Mouse (Mus musculus): ENCODE data around the gene Elovl6.

Gene Elovl6

DNA sequence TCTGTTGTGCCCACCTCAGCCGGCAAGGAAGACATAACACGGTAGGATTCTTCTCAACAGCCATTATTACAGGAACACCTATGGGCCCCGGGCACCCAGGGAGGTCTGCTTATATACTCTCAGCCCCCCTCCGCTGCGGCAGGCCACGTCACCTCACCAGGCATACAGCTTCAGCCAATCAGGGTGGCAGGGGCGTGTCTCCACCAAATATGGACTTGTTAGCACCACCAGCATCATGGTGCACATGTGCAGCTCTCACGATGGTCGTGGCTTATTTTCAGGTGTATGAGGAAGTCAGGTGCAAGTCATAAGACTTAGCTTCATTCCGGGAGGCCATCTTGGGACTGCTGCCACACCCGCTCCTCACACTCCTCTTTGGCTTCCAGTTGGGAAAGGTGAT lies 9.3 kb downstream of the Elovl6 start:
- no peak for DNase-seq (ENCODE audit: low read depth, low spot score)

DNA sequence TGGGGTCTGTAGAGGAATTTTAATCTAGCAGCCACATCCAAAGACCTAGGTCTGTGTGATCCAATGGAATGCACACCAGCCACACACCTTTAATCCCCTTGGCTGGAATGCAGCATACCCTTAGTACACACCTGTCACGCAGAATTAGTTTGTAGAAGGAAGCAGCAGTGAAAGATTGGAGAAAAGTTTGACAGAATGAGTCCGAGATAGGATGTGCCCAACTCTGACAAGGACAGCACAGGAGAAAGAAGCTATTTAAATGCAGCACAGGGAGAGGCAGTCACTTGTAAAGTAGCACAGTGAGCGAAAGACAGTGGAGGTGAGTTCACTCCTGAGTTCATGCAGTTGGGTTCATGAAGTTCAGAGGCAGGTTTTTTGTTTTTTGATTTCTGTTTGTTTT lies 11.2 kb downstream of the Elovl6 start:
- no peak for DNase-seq (ENCODE audit: low read depth, low spot score)

DNA sequence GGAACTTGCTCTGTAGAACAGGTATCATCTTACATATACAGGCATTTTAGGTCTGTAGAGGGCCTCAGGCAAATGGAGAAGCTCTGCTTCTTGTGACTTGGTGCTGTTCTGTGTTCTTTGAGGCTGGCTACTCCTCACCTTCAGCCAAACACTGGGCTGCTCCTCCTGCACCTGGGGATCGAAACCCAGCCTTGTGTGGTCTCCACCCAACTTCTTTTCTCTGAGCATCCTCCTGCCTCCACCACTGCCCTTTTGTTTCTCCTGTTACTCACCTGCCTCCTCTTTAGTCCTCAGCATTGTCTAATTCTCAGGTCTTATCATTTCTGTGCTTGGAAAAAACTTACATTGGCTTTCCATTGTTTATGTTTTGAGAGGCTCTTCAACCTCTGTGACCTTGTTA lies 12.1 kb downstream of the Elovl6 start:
- no peak for DNase-seq (ENCODE audit: low read depth, low spot score)

DNA sequence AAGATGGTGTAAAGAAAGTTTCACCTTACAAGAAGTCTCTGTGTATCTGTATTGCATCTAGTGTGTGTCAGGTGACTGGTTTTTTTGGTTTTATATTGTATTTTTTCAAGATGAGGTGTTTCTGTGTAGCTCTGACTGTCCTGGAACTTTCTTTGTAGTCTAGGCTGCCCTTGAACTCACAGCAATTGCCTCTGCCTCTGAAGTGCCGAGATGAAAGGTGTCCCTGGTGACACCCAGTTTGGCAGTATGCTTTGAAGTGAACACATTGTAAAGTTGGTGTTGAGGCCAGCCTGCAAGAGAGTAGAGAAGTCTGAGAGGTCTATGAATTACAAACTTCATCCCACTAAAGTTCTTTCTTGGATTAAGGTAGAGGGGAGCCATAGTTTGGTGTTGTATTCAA lies 13.1 kb downstream of the Elovl6 start:
- no peak for DNase-seq (ENCODE audit: low read depth, low spot score)

DNA sequence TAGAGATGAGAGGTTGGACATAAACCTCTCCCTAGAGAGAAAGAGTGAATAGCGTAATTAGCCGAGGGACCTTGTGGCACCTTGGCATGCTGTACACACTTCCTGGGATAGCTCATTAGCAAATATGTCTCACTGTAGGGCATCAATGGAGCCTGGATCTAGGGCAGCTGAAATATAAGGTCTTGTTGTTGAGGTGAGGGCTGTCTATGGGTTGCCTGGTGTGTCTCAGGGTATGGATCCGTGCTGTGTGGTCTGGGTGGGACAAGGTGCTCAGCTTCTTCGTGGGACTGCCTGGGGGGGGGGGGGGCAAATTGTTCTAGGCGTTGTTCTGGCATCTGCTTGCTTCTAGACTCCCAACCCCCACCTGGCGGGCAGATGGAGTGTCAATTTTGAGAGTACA lies 13.6 kb downstream of the Elovl6 start:
- no peak for DNase-seq (ENCODE audit: low read depth, low spot score)

DNA sequence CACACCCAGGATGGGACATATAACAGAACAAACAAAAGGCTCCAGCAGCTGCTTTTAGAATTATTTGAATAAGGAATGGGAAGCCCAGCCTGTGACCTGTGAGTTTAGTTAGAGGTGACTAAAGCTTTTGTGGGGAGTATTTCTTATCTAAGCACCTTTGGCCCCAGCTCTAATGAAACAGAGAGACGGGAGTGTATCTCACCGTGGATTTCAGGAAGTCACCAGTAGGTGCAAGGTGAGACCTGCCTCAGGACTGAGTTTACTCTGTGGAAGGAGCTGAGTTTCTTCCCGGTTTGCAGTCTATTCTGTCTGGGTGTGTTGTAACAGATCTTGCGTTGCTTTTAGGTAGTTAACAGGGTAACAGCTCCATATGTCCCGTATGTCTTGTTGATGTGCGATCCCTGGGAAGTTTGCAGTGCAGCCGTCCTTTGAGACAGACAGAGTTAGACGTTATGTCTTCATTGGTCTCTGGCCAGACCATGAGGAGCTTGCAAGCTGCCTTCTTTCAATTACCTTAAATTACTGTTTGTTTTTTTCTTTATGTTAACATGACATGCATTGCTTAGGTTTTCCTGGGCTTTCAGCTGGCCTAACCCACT lies 15.8 kb downstream of the Elovl6 start:
- no peak for DNase-seq (ENCODE audit: low read depth, low spot score)

DNA sequence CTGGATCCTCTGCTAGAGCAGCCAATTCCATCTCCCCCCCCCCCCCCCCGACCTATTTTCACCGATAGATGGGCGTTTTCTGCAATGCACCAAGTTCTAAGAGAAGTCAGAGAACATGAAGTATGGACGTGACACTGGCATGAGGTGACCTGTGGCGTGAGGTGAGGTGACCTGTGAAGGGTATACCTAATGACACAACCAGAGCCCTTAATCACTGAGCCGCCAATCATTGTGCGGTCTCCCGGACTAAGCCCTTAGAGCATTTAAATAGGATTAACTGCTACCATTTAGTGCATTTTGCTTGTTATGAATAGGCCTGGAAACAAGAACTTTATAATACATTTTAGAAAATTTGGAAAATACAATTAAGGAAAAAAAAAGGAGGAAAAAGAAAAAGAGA lies 16.6 kb downstream of the Elovl6 start:
- no peak for DNase-seq (ENCODE audit: low read depth, low spot score)

DNA sequence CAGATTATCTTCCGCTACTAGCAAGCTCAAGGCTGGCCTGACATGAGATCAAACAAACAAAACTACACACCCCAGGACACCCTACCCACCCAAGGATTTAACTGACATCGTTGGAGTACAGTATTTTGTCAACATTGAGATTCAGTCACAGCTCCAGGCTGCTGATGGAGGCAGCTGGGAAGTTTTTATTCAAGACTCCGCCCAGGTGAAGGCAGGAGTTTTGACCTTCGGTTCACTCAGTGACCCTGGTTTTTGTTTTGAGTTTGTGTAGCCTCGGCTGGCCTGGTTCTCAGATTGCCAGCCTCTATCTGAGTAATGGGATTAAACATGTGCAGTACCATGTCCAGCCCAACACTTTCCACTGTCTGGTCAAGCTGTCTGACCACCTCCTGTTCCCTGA lies 17.4 kb downstream of the Elovl6 start:
- DNase-seq (ENCODE audit: low read depth, low spot score): no peak

DNA sequence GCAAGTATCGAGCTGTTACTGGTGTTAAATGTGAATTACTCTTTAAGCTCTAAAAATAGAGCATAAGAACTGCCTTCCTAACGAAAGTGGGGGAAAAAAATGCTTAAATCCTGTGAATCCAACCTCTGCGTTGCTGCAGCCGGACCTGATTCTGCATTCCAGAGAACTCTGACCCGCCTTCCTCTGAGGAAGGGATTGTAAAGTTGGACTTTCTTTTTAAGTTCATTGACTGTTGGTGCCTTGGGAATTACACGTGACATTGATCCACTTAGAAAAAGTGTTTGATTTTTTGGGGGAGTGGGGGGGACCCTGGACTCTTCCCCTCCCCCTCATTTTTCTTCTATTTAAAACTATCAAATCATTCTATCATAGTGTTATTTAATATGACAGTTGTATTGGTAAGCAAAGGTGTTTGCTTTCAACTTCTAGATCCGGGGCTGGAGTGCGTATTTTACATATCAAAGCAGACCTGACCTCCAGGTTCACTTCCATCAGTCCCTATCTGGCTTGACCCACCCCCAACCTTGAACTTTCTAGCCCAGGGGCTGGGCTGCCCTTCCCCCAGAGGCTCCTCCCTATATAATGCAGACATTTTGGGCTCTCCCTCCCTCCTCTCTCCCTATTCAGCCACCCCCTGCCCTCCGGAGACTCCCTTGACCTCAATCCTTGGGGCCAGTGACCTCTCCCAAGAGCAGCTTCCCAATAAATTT lies 19.6 kb downstream of the Elovl6 start:
- DNase-seq (ENCODE audit: low read depth, low spot score): no peak

DNA sequence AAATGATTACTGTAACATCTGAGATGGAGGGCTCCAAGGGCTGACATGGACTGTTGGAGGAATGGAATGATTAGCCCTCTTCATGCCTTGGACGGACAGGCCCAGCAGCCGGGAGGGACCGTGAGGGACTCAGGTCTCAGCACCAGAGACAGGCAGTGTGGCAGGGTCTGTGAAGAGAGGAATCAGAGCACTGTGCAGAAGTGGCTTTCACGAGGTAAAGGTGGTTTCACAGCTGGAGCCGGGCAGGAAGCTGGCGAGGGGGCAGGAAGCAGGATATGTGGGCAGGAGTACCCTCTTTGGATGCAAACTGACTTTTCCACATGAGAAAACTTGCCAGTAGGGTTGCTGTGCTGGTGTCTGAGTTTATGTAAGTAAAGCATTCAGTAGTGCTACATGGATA lies 20.2 kb downstream of the Elovl6 start:
- no peak for DNase-seq (ENCODE audit: low read depth, low spot score)

DNA sequence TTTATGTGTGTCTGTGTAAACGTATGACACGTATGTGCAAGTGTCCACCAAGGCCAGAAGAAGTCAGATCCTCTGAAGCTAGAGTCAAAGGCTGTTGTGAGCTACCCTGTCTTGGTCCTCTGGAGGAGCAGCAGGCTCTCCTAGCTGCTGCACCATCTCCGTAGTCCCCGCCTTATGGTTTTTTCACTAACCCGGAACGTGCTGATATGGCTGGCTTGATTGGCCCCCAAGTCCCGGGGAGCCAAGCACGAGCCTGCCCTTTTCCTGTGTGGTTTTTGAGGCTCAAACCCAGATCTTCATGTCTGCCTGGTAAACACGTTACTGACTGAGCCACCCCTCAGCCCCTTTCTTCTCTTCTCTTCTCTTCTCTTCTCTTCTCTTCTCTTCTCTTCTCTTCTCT lies 21.0 kb downstream of the Elovl6 start:
- no peak for DNase-seq (ENCODE audit: low read depth, low spot score)

DNA sequence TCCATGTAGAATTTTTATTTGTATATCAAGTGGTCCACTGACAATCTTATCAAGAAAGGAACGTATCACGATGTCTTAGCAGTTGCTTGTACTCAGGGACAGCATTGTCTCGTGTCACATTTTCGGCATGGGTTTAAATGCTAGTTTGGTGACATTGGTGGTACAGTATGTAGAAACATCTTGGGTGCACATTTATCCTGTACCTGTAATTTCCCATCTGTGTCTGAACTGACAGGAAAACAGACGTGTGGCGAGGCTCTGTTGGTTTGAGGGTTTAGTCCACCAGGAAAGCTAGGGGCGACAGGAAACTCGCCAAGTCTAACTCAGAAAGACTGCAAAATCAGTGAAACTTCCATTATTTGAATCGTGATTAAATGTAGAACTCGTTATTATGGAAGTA lies 21.5 kb downstream of the Elovl6 start:
- no peak for DNase-seq (ENCODE audit: low read depth, low spot score)

DNA sequence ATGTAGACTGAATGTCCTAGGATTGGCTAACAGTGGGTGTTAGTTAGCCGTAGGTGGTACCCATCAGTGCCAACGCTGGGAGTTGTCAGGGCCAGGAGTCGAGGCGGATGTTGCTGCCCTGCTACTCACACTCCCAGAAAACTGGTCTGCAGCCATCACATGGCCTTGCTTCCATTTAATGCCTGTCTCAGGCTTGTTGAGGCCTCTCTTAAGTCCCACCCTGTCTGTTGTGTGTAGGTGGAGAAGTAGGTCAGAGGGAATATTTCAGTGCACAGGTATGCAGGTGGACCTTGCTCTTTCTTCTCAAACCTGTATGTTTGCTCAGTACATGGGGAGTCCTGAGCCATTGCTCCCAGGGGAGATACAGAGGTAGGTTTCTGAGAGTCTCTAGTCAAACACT lies 22.3 kb downstream of the Elovl6 start:
- no peak for DNase-seq (ENCODE audit: low read depth, low spot score)

DNA sequence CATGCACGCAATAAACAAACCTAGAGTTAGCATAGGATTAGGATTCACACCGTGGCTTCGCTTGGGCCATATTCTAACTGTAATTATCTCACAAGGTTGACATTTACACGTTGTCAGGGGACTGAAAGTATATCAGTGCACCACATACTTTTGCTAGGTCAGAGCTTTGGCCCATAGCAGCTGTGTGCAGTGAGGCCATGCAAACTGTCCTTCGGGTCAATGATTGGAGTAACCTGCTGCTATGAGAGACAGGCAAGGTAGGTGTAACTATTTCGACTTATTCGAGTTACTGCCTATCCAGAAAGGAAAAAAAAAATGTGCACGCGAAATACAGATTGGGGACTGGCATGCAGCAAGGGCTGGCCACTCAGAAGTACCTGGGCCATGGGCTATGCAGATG lies 24.9 kb downstream of the Elovl6 start:
- no peak for DNase-seq (ENCODE audit: low read depth, low spot score)

DNA sequence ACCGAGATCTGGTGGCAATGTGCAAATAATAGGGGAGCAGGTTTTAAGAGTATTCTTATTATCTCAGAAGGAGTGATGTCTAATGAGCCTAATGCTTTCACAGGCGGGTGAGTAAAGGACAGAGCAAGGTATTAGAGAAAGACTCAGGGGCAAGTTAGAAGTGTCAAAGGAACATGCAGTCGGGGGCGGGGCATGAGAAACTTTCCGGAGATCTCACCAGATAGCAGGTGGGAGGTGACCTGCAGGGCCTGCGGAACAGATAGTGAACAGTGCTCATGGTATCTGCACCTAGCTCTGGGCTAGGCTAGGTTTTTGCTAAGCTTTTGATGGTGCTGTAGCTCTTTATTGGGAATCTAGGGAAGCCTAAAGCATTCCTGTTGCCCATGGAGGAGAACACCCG lies 25.4 kb downstream of the Elovl6 start:
- no peak for DNase-seq (ENCODE audit: low read depth, low spot score)

DNA sequence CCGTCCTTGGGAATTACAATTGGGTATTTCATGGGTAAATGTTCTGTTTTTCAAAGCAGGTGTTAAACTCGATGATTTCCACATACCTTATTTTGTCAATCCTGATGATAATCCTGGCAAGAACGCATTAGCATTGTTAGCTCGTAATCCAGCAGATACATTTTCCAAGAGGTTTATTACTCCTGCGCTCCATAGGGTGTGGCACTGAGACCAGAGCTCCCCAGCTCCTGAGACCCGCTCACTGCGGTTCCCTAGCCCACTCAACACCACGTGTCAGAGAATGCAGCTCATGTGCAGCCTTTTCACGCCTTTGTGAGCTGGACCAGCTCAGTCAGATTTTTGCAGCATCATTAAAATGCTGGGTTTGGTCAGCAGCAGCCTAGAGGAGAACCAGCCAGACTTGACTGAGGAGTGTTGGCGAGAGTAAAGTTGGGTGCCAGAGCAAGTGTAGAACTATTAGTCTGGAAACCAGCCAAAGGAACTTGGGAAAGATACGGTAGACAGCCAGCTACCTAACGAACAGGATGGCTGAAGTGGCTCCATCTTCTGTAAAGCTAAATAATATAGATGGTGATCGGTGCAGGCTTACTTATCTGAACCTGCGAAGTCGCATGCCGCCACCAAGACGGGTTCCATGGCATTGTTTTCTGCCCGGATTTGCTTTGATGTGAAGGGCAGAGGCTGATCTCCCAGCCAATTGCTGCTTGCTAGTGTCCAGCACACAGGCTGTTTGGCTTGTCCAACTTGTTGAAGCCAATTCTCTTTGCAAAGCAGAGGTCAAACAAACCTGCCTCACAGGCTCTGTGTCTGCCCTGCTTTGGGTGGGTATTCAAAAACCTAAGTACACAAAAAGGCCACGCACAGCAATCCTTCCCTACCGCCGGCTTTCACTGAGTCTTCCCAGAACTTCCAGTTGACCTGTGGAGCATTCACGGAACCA lies 26.1 kb downstream of the Elovl6 start:
- no peak for DNase-seq (ENCODE audit: low read depth, low spot score)

DNA sequence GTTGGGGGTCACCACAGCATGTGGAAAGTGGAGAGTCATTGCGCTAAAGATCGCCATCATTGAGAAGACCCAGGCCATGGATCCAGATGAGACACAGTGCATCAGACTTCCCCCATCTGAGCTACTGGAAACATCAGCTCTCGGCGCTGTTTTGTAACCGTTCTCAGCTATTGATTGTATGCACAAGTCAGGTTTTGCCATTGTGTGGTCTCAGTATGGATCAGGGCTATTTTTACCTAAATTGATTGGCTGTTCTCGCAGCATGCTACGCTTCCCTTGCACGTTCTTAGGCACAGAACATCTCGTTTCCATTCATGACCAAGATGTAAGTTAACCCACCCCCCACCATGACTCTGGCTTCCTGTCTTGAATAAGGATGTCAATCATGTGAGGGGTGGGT lies 27.9 kb downstream of the Elovl6 start:
- DNase-seq (ENCODE audit: low read depth, low spot score): no peak

DNA sequence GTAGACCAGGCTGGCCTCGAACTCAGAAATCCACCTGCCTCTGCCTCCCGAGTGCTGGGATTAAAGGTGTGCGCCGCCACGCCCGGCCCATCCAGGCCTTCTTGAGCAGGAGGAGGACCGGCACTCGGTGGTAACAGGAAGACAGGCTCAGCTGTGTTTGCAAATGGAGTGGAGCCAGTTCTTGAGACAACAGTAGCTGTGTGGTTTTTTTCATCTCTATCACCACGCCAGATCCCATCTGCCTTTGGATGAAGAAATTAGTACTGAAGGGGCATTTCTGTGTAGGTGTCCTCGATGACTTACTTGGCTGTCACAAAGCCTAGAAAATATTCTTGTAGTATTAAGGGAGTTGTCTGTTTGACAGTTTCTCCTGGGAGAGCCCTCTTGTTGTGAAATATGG lies 28.9 kb downstream of the Elovl6 start:
- DNase-seq (ENCODE audit: low read depth, low spot score): no peak

DNA sequence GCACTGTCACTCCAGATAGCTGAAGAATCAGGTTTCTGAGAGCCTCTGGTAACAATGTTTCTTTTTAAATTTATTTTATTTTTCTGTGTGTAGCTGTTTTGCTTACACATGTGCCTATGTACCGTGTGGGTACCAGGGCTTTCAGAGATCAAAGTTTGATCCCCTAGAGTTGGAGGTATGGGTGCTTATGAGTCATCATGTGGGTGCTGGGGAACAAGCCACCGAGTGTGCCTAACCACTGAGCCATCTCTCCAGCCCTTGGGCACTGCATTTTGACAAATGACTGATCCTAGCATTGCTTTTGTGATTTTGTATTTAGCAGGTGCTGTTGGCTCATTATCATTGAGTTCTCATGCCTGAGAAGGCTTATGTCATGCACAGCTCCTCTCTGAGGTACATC lies 29.7 kb downstream of the Elovl6 start:
- no peak for DNase-seq (ENCODE audit: low read depth, low spot score)

DNA sequence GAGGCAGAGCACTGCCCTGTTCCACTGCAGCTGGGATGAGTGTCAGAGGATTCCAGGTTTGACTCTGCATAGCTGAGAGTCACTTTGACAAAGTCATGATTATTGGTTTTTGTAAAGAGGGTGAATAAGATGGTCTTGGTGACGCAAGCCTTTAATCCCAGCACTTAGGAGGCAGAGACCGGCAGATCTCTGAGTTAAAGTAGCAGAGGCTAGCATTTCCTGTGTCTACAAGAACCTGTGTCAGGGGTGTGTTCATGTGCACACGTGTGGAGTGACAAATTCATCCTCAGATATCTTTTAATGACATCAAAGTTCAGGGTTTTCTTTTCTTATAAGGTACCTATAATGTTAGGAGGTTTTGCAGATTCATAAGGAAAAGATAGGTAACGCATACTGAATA lies 30.3 kb downstream of the Elovl6 start:
- no peak for DNase-seq (ENCODE audit: low read depth, low spot score)

DNA sequence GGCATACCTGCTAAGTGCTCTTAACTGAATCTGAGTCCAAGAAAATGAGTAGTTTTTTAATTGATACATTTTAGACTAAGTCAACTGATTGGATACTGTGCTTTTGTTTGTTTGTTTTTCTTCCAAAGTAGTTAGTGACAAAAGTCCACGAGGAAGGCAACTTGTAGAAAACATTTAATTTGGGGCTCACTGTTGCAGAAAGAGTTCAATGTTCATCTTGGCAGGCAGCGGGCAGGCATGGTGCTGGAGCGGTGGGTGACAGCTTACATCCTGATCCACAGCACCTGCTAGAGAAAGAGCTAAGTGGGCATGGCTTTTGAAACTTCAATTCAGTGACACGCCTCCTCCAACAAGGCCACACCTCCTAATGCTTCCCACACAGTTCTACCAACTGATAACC lies 31.7 kb downstream of the Elovl6 start:
- no peak for DNase-seq (ENCODE audit: low read depth, low spot score)

DNA sequence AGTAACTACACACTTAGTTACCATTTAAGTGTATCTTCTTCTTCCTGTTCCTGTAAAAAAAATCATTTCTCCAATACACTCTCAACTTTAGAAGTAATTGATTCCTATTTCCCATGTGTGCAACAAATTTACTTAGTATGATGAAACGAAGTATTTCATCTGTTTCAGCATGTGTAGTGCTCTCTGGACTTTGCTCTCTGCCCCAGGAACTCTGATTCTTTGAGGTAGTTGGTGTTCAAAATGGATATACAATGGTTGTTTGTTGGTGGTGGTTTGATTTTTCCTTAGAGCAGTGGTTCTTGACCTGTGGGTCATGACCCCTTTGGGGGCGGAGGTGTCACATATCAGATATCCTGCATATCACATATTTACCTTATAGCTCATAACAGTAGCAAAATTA lies 32.7 kb downstream of the Elovl6 start:
- no peak for DNase-seq (ENCODE audit: low read depth, low spot score)

DNA sequence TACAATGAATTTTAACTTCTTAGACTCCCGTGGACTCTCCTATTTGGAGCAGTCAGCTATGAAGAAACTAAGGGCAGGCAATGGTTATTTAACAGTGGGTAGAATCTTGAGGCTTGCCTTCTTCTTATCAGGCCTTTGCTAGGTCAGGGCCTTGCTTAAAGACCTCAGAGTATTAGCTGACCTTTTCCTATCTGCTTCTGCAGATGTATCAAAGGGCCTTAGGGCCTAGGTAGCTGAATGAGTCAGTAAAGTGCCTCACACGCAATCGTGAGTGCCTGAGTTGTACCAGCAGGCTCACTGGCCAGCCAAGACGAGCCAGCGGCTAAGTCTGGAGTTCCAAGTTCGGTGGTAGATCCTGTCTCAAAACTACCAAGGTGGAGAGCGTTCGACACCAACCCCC lies 33.3 kb downstream of the Elovl6 start:
- DNase-seq (ENCODE audit: low read depth, low spot score): no peak
